In the genomic region with DNA sequence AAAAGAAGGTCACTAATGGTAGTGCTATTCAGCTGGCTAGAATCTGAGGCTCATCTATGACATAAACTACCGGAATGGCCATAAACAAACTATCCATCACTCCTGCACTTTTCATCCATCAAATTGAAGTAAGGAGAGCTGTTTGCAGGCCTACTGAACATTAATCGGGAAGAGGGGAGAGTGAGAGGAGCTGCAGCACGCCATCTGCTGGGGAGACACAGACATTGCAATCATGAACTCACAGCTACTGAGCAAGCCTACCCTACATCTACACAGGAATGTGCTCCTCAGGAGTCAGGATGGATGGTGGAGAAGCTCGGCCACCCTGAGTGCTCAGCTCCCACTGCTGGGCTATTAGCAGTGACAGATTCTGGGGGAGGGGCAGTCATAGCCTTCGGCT, we compare ENCODE assay signal across 13 mouse cellular contexts.
DNase-seq lines count a peak whose midpoint lies in the region; ATAC-seq and TF ChIP-seq lines count a peak whose summit lies in the region.
"Had no signal": no experiment of that assay in that cellular context is flagged by ENCODE, and none has a peak within 500 bp of the region (broad histone marks: within the 10 kb centered on the region; RNA-seq: fewer than 3 reads in every experiment).

No protein-coding gene starts in this region.

- H3K4me1 ChIP-seq in hindbrain, embryonic 10.5 days (replicated peaks): 0 out of 2 replicates have a peak, but pooled peaks cover 4% of the 10 kb centered on the region
- H3K4me1 ChIP-seq in hindbrain, embryonic 11.5 days (replicated peaks; ENCODE audit: control insufficient read depth, insufficient read depth, low read length): no peaks in the 10 kb centered on the region
- no peaks in the 10 kb centered on the region for H3K4me1 ChIP-seq in lung, postnatal 0 days (ENCODE audit: insufficient read depth, low read depth, low read length)
- H3K4me1 ChIP-seq in forebrain, embryonic 16.5 days (replicated peaks; ENCODE audit: control insufficient read depth, insufficient read depth, low read length): no peaks in the 10 kb centered on the region; the same call in 1 of the 2 replicates
- H3K4me1 ChIP-seq: heart, embryonic 15.5 days had no signal

- TF ChIP-seq EP300 in lung, postnatal 0 days (IDR thresholded peaks at IDR 0.05): no peak

- ATAC-seq in hindbrain, embryonic 11.5 days (ENCODE audit: low FRiP score): no peak
- ATAC-seq in lung, postnatal 0 days: no peak
- ATAC-seq in forebrain, embryonic 16.5 days: no peak
- ATAC-seq: midbrain, embryonic 13.5 days had no signal

- H3K9me3 ChIP-seq in hindbrain, embryonic 10.5 days: no peaks in the 10 kb centered on the region
- no peaks in the 10 kb centered on the region for H3K9me3 ChIP-seq in hindbrain, embryonic 11.5 days (ENCODE audit: control insufficient read depth, low read length)
- no peaks in the 10 kb centered on the region for H3K9me3 ChIP-seq in lung, postnatal 0 days (ENCODE audit: low read length)
- no peaks in the 10 kb centered on the region for H3K9me3 ChIP-seq in forebrain, embryonic 16.5 days (ENCODE audit: control insufficient read depth, low read length)
- H3K9me3 ChIP-seq: heart, embryonic 15.5 days; midbrain, embryonic 13.5 days had no signal

- no peak overlapping the region for H3K4me3 ChIP-seq in hindbrain, embryonic 10.5 days
- no peak overlapping the region for H3K4me3 ChIP-seq in hindbrain, embryonic 11.5 days (ENCODE audit: low read depth, low read length)
- no peak overlapping the region for H3K4me3 ChIP-seq in lung, postnatal 0 days (ENCODE audit: low read depth, low read length)
- no peak overlapping the region for H3K4me3 ChIP-seq in forebrain, embryonic 16.5 days (replicated peaks; ENCODE audit: low read length)
- H3K4me3 ChIP-seq: heart, embryonic 15.5 days; midbrain, embryonic 13.5 days had no signal

- TF ChIP-seq CTCF in lung, postnatal 0 days (IDR thresholded peaks at IDR 0.05): peak; percentile 37

- no peak overlapping the region for H3K27ac ChIP-seq in hindbrain, embryonic 10.5 days
- H3K27ac ChIP-seq in hindbrain, embryonic 11.5 days (ENCODE audit: low read depth, low read length): no peak overlapping the region
- H3K27ac ChIP-seq in lung, postnatal 0 days (ENCODE audit: low read length): no peak overlapping the region
- H3K27ac ChIP-seq in forebrain, embryonic 16.5 days (ENCODE audit: low read length): no peak overlapping the region
- H3K27ac ChIP-seq: heart, embryonic 15.5 days; midbrain, embryonic 13.5 days had no signal

- H3K36me3 ChIP-seq in hindbrain, embryonic 10.5 days: 0 out of 2 replicates have a peak, but pooled peaks cover 4% of the 10 kb centered on the region
- H3K36me3 ChIP-seq in hindbrain, embryonic 11.5 days (ENCODE audit: control insufficient read depth, insufficient read depth, low read length): no peaks in the 10 kb centered on the region
- H3K36me3 ChIP-seq in lung, postnatal 0 days (ENCODE audit: insufficient read depth, low read length): no peaks in the 10 kb centered on the region
- no peaks in the 10 kb centered on the region for H3K36me3 ChIP-seq in forebrain, embryonic 16.5 days (ENCODE audit: control insufficient read depth, insufficient read depth)
- H3K36me3 ChIP-seq: heart, embryonic 15.5 days had no signal

- WGBS in hindbrain, embryonic 10.5 days: 75% methylated on average over 5 of the region's 5 CpGs
- 66% methylated on average over 5 of the region's 5 CpGs for WGBS in hindbrain, embryonic 11.5 days
- 58% methylated on average over 5 of the region's 5 CpGs for WGBS in lung, postnatal 0 days
- 68% methylated on average over 5 of the region's 5 CpGs for WGBS in forebrain, embryonic 16.5 days

- peak; percentile 14 for DNase-seq in hindbrain, embryonic 10.5 days (ENCODE audit: low spot score)
- DNase-seq in hindbrain, embryonic 11.5 days (ENCODE audit: low spot score): no peak
- no peak for DNase-seq in lung, postnatal 0 days (ENCODE audit: low spot score)
- no peak for DNase-seq in lung, postnatal 14 days
- DNase-seq in R1 (ENCODE audit: low read depth, low spot score): peak; percentile 69
- peak; percentile 7 for DNase-seq in induced T-regulatory cell, adult 2 months (ENCODE audit: low read depth)
- no peak for DNase-seq in spleen, adult 12 weeks (ENCODE audit: low spot score)
- DNase-seq: kidney, adult 11 months; layer of hippocampus, postnatal 36 days; thymus, postnatal 36 days had no signal

- H3K9ac ChIP-seq in hindbrain, embryonic 11.5 days (ENCODE audit: low read depth, low read length): no peak overlapping the region
- H3K9ac ChIP-seq in lung, postnatal 0 days (replicated peaks; ENCODE audit: low read depth): no peak overlapping the region
- no peak overlapping the region for H3K9ac ChIP-seq in forebrain, embryonic 16.5 days (replicated peaks; ENCODE audit: low read depth, low read length)
- H3K9ac ChIP-seq: heart, embryonic 15.5 days; midbrain, embryonic 13.5 days had no signal

- H3K4me2 ChIP-seq in hindbrain, embryonic 11.5 days (replicated peaks; ENCODE audit: low read depth, low read length): no peak overlapping the region
- no peak overlapping the region for H3K4me2 ChIP-seq in lung, postnatal 0 days (replicated peaks; ENCODE audit: low read depth, low read length)
- no peak overlapping the region for H3K4me2 ChIP-seq in forebrain, embryonic 16.5 days (ENCODE audit: low read length)
- H3K4me2 ChIP-seq: heart, embryonic 15.5 days; midbrain, embryonic 13.5 days had no signal

- no peaks in the 10 kb centered on the region for H3K27me3 ChIP-seq in hindbrain, embryonic 10.5 days (ENCODE audit: insufficient read depth, poor library complexity, severe bottlenecking)
- no peaks in the 10 kb centered on the region for H3K27me3 ChIP-seq in hindbrain, embryonic 11.5 days (ENCODE audit: control insufficient read depth, insufficient read depth, low read length)
- no peaks in the 10 kb centered on the region for H3K27me3 ChIP-seq in lung, postnatal 0 days (replicated peaks; ENCODE audit: insufficient read depth, low read length)
- H3K27me3 ChIP-seq in forebrain, embryonic 16.5 days (replicated peaks; ENCODE audit: control insufficient read depth, insufficient read depth, low read length): no peaks in the 10 kb centered on the region
- H3K27me3 ChIP-seq: heart, embryonic 15.5 days; midbrain, embryonic 13.5 days had no signal

Comparison
In these comparisons a context has a peak if more than half of its experiments do, and no peak if none do; other contexts are left out.
1. DNase-seq: peak in hindbrain, embryonic 10.5 days (single experiment), R1 (single experiment) and induced T-regulatory cell, adult 2 months (single experiment); none in hindbrain, embryonic 11.5 days (single experiment), lung, postnatal 0 days (single experiment), lung, postnatal 14 days (single experiment) and spleen, adult 12 weeks (single experiment).